Mouse (Mus musculus) cerebellum, adult 18-20 months (tissue): Measurements from ENCODE around the gene Frrs1l.

Source experiments
- DNase-seq, 2 experiments: peaks; one replicate each; pipeline ENCODE4 v3.0.0; 2021

Frrs1l gene

DNA sequence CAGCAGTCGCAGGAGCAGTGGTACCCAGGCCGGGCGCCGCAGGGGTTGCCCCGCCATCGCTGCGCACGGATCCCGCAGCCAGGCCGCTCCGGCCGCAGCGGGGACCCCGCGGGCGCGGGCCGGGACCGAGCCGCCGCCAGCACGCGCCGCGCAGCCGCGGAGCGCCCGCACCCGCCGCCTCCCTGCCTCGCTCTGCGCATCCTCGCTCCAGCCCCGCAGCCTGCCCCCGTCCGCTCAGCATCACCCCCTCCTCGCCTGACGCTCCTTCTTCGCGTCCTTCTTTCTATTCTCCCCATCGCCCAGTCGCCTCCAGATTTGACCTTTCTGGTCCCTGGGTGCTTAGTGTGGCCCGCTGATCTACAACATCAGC, at the start of gene Frrs1l:
TSS of gene Frrs1l (minus strand) at position 177 of the 370 bp plus-strand sequence.
- peak; percentile 81 to 86 for DNase-seq

- DNase-seq: peak; percentile 74 to 77
These were observed 49.2 kb upstream of the Frrs1l start for GRCm38 (mm10) chr4:57039127-57040031.

- DNase-seq: no peak
These were observed 47.4 kb upstream of the Frrs1l start for GRCm38 (mm10) chr4:57037554-57037953.

DNA sequence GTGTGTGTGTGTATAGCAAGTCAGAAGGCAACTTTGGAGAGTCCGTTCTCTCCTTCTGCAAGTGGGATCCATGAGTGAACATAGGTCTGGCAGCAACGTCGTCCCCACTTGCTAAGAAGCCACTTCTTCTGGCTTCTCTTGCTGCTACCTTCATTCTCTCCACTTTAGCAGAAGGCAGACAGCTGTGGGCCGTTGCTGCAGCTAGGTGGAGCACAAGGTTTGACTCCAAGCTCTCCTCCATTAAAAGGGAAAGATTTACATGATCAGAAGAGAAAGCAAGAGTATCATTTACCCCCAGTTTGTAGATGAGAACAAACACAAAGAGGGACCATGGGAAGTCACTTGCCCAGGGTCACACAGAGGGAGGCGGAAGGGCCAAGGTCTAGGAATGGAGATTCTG, 44.0 kb upstream of the Frrs1l start:
- DNase-seq: no peak

DNA sequence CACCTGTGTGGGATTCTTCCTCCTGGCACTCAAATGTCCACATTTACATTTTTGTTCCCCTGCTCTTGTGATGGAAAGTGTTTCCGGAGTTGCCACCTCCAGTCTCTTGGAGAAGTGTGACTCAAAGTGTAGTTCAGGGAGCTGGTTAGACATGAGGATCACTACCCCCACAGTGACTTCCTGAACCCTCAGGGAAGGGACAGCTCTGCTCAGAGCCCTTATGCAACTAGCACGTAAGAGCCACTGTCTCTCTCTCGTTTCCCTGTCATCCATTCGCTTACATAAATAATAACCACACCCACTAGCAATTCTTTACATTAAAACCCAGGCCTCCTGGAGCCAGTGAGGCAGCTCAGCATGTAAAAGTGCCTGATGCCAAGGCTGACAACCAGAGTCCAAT, 41.2 kb upstream of the Frrs1l start:
- no peak for DNase-seq

DNA sequence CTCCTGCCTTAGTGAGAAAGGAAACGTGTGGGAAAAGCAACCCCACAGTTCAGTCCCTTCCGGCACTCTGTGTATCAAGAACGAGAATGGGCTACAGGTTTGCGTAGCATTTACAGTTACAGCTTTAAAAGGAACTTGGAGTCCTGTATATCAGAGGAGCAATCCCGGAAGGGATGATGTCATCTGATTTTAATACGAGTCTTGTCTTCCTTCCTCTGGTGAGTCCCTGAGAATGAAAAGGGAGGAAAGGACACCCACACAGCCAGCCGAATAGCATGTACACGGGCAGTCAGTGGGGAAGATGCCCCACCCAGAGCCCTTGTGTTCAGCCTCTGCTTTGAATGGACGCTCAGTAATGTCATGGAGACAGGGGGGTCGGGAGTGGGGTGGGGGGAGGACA, 37.8 kb upstream of the Frrs1l start:
- DNase-seq: no peak

- DNase-seq: no peak
These were observed 33.3 kb upstream of the Frrs1l start for GRCm38 (mm10) chr4:57023527-57023926.

GRCm38 (mm10) chr4:57021288-57021687, 31.1 kb upstream of the Frrs1l start:
- DNase-seq: no peak

- peak; percentile 76 to 83 for DNase-seq
These were observed 27.0 kb upstream of the Frrs1l start for GRCm38 (mm10) chr4:57017229-57017628.

GRCm38 (mm10) chr4:57016366-57017171, 26.4 kb upstream of the Frrs1l start:
- no peak for DNase-seq

DNA sequence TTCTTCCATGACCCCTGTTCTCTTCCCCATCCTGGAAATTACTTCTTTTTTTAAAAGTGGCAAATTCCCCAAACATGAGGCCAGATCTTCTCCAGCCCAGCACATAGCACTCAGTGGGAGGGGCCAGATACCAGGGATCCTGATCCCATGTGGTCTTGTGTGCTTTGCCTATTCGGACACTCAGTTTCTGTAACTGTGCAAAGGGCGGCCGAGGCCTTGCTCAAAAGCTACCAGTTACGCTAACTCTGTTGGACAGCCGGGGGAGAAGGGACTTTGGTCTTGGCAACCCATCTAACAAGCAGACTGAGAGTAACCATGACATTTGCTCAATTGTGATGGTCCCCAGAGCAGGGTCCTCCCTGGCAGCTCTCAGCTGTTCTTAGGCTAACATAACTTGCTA, 24.8 kb upstream of the Frrs1l start:
- no peak for DNase-seq

GRCm38 (mm10) chr4:57011454-57012046, 21.4 kb upstream of the Frrs1l start:
- no peak for DNase-seq

DNA sequence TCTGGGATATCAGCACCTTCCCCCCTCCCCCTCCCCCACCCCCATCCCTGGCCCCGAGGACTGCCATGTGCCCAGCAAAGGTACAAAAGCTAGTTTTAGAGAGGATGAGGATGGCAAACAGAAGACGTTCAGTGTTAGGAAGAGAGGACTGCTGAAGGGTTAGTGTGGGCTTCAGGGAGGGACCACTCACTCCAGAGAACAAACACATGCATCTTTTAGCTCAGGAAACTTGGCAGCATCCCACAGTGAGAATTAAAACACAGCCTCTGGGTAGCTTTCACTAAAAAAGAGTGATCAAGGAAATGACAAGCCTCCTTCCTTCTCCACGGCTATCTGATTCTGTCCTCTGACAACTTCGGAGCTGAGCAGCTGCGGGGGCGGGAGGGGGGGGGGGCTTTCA, 20.7 kb upstream of the Frrs1l start:
- no peak for DNase-seq

DNA sequence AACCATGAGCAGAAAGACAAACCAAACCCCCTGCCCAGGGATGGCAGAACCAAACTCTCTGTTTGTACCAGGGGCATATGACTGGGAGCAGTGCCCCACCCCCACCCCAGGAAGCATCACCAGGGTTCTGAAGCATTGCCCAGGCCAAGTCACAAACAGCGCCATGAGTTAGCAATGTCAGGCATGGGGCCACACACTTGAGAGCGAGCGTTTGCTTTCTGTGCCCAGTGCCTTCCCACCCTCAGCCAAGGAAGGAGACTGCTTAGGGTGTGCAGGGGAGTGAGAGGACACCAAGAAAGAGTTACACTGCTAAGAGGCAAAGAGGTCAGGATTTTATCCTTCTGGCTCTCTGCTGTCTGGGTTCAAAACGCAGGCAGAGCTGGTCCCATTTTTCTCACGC, 20.2 kb upstream of the Frrs1l start:
- DNase-seq: no peak

DNA sequence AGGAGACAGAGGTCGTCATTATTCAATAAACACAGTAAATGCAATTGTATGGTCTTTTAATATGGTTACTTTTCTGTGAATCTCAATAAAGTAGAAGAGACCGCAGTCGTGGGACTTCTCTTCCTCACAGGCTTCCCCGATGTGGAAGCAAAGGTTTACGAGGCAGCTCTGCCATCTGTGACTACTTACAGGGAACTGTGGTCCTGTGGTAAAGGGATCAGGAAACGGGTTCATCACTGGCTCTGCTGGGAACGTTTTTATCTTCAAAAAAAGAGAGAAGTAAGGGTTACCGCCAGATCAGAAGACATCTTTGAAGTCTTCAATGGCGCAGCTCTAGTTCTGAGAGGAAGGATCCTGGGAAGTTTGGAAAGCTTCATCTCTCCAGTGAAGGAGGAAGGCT, 17.5 kb upstream of the Frrs1l start:
- DNase-seq: no peak

GRCm38 (mm10) chr4:57005011-57005410, 14.8 kb upstream of the Frrs1l start:
- peak; percentile 33 to 46 for DNase-seq

GRCm38 (mm10) chr4:57003886-57004285, 13.7 kb upstream of the Frrs1l start:
- DNase-seq: no peak

DNA sequence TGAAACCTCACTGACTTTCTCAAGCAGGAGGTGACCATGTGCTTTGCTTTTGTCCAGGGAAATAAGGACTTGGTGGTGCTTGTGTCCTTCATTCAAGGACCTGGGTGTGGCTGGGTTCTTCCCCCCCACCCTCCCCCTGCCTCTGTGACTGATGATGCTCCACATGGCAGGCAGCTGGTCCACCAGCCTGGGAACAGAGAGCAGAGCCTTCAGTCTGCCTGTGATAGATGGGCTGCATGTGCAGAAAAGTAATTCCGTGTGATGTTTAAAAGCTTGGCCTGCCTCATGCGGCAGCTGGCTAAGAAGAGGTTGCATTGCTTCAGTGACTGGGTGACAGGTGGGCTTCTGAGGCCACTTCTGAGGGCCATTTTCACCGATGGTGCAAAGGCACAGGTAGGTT, 12.6 kb upstream of the Frrs1l start:
- no peak for DNase-seq

- no peak for DNase-seq
These were observed 11.2 kb upstream of the Frrs1l start for GRCm38 (mm10) chr4:57001437-57001836.

GRCm38 (mm10) chr4:56993331-56993730, 3.1 kb upstream of the Frrs1l start:
- DNase-seq: no peak

DNA sequence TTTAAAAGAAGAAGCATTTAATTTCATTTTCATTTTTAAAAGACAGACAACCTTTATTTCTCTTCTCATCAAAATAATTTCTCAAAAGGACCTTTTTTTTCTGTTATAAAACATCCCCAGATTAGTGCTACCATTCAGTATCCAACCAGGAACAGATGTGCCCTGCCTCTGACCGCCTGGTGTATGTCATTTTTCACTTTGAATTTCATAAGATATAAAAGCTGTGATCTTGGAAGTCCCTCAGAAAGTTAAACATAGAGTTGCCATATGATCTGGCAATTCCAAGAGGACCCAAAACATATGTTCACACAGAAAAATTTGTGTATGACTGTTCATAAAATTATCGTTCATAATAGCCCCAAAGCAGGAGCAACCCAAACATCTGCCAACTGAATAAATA, 1.8 kb upstream of the Frrs1l start:
- no peak for DNase-seq

DNA sequence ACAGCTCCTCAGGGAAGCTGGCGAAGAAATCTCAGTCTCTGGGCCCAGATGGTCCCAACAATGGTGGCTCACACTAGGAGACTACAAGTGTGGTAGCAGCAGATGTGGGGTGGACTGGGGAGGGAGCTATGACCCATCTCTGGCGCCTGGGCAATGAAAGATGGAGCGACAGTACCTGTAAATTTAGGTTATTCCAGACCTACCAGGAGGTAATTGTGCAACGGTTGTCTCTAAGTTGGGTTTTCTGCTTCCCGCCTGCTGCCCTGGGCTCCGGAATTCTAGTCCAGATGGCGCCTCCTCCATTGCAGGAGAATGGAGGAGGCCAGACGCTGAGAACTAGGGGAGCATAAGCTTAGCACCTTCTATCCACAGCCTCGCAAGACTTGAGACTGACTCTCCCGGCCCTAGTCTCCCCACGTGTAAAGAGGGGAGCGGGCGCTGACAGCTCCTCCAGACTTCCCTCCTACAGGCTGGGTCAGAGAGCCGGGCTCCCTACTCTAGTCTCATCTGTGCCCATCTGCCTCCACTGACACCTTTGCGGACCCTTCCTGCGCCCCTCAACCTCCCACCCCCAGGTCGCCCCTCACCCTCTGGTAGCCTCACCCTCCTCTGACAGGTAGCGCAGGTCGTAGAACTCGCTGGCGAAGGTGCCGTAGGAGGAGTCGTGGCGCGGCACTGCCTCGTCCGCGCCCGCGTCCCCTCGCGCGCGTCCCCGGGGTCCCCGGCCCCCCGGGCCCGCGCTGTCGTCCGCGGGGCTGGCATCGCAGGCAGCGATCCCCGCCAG, 568 bp downstream of the Frrs1l start:
- DNase-seq: peak; percentile 73 to 78
